Mouse (Mus musculus) G1E (cell line): ENCODE results near the gene Hoxa9.

Source experiments
- CTCF ChIP-seq: IDR thresholded peaks from 2 replicates; pipeline ENCODE4 v1.5.1; 2012; ENCODE audit warnings: low read depth, low read length, inconsistent platforms, mixed read lengths
- GATA1 ChIP-seq: IDR thresholded peaks from 2 replicates; pipeline ENCODE4 v1.6.1; 2012; ENCODE audit warnings: borderline replicate concordance, low read length, inconsistent platforms, mixed read lengths
- GATA2 ChIP-seq: IDR thresholded peaks from 2 replicates; pipeline ENCODE4 v1.6.1; 2012; ENCODE audit warnings: low read depth, low read length, inconsistent platforms, borderline replicate concordance
- TAL1 ChIP-seq: conservative IDR thresholded peaks from 2 replicates; pipeline ENCODE4 v1.6.1; 2012; ENCODE audit warnings: low read depth, low read length, inconsistent platforms, mixed read lengths

DNA sequence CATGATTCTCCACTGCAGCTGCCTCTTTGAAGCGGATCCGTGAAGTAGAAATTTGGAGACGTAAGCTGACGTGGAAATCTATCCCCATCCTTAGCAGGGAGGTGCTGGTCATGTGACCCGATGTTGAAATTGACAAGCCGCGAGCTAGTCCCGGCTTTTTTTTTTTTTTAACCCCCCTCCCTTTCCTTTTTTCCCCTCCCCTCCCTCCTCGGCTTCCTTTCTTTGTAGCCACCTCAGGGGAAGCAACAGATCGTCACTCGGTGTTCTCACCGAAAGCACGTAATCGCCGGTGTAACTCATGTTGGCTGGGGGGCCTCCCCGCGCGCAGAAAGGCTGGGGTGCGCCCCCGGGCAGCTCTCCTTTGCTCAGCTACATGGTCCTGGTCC, 14.9 kb upstream of the Hoxa9 start, which contains the start of gene Hoxa11:
- TF ChIP-seq CTCF (no peak), GATA2 (no peak), TAL1 (no peak), GATA1 (no peak)
